Mouse (Mus musculus): ENCODE measurements around the gene Tspan11.

GRCm38 (mm10) chr6:127853771-127854687 is 33.4 kb upstream of the Tspan11 start:
- TF ChIP-seq CTCF (conservative IDR thresholded peaks at IDR 0.05; ENCODE audit: insufficient read depth, insufficient read length, low read depth, low read length) (no peak), POLR2A (IDR thresholded peaks at IDR 0.05; ENCODE audit: low read depth, low read length) (no peak)

Measured in kidney, adult 2 months (tissue).